Mouse (Mus musculus) gastrocnemius, postnatal 25 days (tissue): ENCODE measurements around the gene Prodh2. TPM values are rescaled to one million over a fixed set of nuclear protein-coding genes. Genes with fewer than 3 reads are reported as not detected.
"Not testable (repeated sequence)": the region's sequence is repeated elsewhere in the genome, so short reads cannot be mapped to it uniquely, and the experiment has no call there.

Experiments
- DNase-seq: peaks from one replicate; pipeline ENCODE4 v3.0.0; 2022
- long read RNA-seq, 2 experiments: library from polyadenylated mRNA; stranded (forward); transcript quantifications; one replicate each; pipeline ENCODE4 v2.0.0; 2021
- total RNA-seq, 2 experiments: library from RNA; stranded (reverse); gene quantifications; 1 replicate in 1 of 2; 2 replicates in 1 of 2; pipeline ENCODE4 v1.2.3; 2021

Gene Prodh2
- total RNA-seq: not detected
- long read RNA-seq, experiment 1: 0 reads
- long read RNA-seq, experiment 2: 0 reads

GRCm38 (mm10) chr7:30493401-30493931 is at the start of gene Prodh2:
TSS of gene Prodh2 (plus strand) at chr7:30493622.
- DNase-seq: no peak

DNA sequence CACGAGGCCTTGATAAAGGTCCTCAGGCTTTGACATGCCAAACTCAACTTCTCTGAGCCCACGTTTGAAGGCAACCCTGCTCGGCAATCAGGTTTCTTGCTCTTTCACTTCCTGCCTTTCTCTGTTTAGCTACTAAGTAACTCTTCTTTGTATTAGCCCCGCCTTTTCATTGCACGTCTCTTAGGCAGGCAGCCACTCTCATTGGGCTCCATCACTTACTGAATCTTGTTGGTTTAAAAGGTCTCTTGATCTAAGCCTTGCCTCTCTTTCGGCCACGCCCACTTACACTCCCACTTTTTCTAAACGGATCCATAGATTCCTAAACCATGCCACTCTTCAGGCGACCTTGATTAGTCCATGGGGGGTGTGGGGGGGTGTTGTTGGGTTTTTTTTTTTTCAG is 49.7 kb upstream of the Prodh2 start:
- DNase-seq: no peak

- no peak for DNase-seq
Measured at GRCm38 (mm10) chr7:30444154-30444970, 49.1 kb upstream of the Prodh2 start.

DNA sequence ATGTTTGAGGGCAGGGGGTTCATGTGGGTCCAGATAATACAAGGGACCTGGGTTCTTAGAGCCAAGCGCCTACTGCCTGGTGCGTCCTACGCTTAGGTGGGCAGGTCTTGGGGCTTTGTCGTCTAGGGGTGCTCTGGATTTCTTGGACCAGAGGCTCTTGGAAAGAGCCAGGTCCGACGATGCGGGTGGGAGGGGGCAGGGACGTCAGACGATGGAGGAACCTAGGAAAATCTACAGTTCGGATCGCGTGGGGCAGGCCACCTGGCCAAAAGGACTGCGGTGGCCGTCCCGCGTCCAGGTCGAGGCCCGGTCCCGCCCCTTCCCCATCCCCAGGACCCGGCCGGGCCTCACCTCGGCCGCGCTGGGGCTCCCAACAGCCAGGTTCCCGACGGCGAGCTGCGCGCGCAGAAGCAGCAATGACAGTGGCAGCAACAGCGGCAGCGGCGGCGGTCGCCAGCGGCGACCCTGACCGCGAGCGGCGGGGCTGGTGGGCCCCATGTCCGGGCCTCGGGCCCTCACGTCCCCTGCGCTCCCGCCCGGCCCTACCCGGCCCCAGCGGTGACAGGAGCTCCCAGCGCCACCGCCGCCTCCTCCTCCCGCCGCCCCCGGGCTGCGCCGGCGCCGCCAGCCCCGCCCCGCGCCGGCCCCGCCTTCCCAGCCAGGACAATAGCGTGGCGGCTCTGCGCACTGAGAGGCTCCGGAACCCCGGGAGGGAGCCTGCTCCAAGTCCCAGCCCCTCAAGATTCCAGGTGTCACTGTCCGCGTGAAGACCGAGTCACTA is 48.3 kb upstream of the Prodh2 start, which contains the start of gene Aplp1:
Gene Aplp1 (minus strand): TSS at position 565 of the 781 bp plus-strand sequence.
- no peak for DNase-seq

DNA sequence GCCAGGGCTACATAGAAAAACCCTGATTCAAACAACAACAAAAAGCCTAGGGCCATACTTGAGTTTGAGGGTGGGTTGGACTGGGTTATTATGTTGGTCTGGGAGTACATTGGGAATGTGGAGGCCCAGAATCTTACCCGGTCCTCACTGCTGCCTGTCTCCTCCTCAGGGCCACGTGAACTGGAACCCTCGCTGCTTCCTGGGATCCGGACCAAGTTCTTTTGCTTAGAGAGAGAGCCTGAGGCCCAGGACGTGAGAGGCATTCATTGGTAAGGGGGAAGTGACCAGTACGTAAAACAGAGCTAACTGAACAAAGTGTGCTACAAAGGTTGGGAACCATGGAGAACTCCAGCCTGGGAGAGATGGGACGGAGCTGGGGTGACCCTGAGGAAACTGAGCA is 43.2 kb upstream of the Prodh2 start:
- no peak for DNase-seq

DNA sequence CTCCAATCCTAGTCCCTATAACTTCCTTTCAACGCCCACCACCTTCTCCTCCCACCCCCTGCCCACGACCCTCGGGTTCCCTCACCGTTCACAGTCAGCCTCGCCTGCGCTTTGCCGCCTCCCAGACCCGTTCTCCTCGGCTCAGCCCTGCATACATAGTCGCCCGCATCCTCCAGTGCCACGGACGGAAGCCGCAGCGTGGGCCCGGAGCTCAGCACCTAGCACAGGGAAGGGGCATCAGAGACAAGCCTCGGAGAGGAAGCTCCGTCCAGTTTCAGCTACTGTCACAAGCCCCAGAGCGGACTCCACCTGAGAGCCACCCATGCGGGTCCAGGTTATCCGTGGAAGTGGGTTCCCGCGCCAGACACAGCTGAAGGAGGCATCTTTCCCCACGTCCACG is 40.1 kb upstream of the Prodh2 start:
- DNase-seq: no peak

- DNase-seq: no peak
Measured at GRCm38 (mm10) chr7:30453766-30454165, 39.7 kb upstream of the Prodh2 start.

DNA sequence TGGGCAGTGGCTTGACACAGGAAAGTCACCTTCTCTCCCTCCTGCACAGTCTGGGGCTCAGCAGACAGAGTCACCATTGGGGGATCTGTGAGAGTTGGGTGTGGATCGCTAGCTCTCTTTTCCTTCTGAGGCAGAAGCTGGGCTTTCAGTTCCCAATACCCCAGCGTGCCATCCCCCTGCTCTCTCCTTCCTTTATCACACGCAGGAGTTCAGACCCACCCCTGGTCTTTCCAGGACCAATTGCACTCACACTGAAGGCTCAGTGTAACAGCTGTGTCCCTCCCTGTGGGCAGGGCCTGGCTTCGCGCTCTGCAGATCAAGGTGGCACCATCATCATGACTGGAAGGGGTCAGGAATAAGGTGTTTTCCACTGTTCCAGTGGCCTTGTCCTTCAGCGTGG is 39.2 kb upstream of the Prodh2 start:
- no peak for DNase-seq

- DNase-seq: no peak
Measured at GRCm38 (mm10) chr7:30456487-30456886, 36.9 kb upstream of the Prodh2 start.

DNA sequence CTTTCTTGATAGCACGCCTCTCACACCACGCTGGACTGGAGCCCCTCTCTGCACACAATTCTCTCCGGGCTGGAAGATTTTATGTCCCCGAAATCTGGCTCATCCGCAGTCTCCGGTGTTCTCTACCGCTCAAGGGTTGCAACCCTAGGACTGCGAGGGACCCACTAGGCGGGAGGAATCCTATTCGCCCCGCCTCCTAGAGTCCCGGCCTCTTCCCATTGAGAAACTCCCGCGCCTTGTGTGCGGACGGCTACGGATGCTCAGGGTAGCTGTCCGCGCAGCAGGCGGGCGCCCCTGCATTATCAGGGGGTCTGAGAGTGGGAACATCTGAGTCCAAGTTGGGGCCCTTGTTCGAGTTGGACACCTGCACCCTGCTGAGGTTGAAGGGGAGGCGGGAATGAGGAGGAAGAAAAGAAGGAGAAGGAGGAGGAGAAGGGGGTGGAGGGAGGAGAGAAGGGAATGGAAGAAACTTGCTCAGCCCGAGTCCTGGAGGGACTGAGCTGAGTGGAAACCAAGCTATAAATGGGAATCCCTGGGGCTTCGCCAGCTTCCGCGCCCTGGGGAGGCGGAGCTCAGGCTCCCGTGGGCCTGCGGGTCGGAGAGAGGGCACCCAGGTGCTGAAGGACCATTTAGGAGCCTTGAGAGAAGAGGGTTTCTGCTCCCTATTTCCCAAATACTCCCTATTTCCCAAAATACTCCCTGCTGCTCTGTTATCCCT is 36.4 kb upstream of the Prodh2 start:
- DNase-seq: no peak

DNA sequence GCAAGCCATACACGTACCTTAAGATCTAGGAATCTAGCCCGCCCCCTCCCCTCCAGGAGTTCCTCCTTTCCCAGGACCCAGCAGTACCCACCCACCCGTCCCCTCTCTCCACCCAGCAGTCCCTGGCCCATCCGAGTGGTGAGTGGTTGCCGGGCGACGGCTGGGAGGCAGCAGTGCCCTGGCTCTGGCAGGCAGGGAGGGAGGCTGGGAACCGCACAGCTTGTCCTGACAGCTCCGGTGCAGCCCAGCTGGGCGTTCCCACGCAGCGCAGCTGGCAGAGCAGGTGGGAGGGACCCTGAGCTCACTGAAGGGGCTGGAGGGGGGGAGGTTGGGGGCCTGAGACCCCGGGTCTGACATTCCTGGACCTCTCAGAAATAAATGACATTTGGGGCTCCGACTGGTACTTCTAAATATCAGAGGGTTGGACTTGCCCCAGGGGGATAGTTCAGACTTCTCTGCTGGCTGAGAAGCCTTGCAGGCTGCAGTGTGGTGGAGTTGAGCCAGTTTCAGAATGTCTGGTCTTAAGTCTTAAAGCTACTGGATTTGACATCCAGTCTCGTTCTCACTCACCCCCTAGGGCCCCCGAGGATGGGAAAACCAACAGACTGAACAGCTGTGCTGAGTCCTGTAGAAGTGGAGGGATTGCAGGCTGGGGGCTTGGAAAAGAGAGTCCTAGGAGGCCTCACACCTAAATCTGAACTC is 35.6 kb upstream of the Prodh2 start, which contains the start of the genes Kirrel2 and Nphs1:
Gene Kirrel2 (minus strand): TSS at position 62 of the 702 bp plus-strand sequence.
Gene Nphs1 (plus strand): TSS at position 687 of the 702 bp plus-strand sequence.
- DNase-seq: no peak

DNA sequence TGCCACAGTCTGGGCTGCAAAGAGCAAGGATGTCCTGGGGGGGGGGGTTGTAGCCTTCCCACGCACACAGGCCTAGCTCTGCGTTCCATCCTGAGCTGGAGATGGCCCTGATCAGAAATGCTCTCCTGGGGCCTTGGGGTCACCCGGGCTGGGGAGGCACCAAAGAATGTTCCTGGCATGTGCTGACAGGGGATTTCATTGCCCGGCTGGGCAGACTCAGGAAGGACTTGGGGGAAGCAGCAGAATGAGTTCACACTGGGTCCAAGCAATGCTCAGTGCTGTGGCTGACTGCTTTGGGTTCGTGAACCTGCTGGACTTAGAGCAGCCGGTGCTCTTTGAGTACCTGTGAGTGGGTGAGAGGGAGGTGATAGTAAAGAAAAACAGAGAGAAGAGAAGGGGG is 33.9 kb upstream of the Prodh2 start:
- DNase-seq: no peak

DNA sequence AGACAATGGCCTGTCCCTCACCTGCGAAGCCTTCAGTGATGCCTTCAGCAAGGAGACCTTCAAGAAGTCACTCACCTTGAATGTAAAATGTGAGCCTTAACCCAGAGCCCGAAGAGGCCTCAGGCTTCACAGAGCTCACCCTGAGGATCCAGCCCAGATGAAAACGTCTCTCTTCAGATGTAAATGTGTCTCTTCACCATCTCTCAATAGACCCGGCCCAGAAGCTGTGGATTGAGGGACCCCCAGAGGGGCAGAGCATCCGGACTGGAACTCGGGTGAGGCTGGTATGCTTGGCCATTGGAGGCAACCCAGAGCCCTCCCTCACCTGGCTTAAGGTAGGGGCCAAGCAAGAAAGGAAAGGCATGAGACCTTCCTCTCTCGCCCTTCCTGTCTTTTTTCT is 29.9 kb upstream of the Prodh2 start:
- no peak for DNase-seq

DNA sequence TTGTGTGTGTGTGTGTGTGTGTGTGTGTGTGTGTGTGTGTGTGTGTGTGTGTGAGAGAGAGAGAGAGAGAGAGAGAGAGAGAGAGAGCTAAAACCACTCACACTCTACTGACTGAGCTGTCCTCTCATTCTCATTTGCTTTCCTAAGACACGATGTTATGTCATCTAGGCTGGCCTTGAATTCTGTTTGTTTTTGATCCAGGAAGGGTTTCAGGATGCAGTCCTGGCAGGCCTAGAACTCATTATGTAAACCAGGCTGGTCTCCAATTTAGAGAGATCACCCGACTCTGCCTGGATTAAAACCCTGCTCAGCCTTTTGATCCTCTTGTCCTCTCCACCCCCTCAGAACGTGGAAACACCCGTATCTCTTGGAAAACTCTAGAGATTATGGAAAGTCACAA is 29.4 kb upstream of the Prodh2 start:
- DNase-seq: no peak

DNA sequence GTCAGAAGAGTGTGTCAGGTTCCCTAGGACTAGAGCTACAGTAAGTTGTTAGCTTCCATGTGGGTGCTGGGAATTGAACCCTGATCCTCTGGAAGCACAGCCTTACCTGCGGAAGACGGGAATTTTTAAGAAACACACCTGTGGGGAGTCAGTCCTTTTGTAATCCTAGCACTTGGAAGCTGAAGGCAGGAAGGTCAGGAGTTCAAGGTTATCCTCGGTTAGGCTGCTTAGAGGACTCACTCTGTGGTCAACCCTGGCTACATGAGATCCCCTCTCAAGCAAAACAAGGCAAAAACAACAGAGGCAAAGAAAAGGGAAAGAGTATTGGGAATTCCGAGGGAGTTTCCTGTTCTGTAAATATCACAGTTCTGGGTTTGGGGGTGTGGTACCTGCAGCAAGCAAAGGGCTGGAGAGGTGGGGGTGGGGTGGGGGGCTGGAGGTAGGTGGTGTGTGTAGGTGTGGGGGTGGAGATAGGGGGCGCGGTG is 28.6 kb upstream of the Prodh2 start:
- DNase-seq: no peak

GRCm38 (mm10) chr7:30472411-30472810 is 21.0 kb upstream of the Prodh2 start:
- DNase-seq: no peak

DNA sequence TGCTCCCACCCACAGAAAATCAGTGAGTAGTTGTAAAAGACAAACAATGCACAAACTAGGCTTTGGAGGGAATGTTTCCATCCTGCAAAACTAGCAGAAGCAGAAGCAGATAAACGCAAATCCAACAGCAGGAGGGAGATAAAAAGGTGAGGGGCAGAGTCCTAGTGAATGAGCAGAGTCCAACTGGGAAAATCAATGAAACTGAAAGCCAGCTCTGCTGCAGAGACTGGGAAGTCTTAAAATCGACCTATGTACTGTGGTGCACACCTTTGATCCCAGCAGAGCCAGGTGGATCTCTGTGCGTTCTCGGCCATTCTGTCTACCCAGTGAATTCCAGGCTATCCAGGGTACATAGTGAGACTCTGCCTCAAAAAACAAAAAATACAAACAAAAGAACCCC is 18.4 kb upstream of the Prodh2 start:
- DNase-seq: no peak

GRCm38 (mm10) chr7:30476136-30476535 is 17.3 kb upstream of the Prodh2 start:
- not testable (repeated sequence) for DNase-seq

DNA sequence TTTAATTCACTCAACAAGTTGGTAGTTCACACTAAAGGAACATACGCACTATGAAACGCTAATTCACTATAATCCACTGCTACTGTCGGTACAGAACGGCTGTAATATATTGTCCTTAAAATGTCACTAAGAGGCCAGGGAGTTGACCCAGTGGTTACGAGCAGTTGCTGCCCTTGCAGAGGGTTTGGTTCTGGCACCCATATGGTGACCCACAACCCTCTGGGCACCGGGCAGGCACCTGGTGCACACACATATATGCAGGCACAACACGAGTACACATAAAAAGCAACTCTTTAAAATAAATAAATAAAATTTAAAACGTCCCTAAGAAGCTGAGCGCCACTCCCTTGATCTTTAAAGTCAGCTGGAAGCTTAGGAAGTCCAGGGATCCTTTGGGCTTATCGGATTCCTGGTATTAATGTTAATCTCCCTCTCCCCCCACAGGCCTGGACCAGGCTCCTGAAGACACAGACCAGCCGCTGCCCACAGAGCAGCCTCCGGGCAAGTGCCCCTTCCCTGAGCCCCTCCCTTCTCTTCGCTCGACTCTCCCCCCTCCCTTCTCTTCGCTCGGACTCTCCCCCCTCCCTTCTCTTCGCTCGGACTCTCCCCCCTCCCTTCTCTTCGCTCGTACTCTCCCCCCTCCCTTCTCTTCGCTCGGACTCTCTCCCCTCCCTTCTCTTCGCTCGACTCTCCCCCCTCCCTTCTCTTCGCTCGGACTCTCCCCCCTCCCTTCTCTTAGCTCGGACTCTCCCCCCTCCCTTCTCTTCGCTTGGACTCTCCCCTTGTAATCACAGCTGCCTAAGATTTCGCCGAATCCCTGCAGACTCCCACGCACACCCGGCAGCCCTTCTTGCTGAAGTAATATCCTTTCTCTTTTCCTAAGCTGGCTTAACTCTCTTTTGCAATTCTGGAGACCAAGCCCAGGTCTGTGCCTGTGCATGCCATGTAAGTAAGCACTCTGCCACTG is 15.7 kb upstream of the Prodh2 start:
- no peak for DNase-seq

DNA sequence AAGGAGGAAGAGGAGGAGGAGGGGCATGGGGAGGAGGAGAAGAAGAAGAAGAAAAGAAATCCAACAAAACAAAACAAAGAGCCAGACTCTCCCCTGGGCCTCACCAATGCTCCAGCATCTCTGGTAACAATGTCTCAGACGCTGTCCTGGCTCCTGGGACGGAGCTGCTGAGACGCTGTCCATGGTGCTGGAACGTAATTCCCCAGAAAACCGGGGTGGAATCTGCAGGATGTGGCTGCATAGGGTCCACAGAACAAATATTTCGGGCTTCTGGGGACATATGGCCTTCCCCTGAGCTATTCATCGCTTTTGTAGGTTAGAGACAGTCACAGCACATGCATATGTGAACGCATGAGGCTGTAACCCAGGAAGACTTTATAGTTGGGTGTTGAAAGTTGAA is 9.2 kb upstream of the Prodh2 start:
- no peak for DNase-seq
